Mouse (Mus musculus) kidney, adult 2 months (tissue): Measurements from ENCODE around the gene Rufy1. TPM values are rescaled to one million over a fixed set of nuclear protein-coding genes. Genes with fewer than 3 reads are reported as not detected.
A peak's percentile ranks its signal among the peaks of the same experiment; 100 is the strongest.

ENCODE experiments used
- DNase-seq: peaks from one replicate; pipeline ENCODE4 v3.0.0; 2021
- H3K27ac ChIP-seq: fragments of 200-500 bp; 2 replicates; pipeline ENCODE4 v1.5.1; 2012; ENCODE audit warnings: low read depth, low read length, control low read depth, inconsistent platforms; ENCODE audit not compliant: insufficient read depth
- H3K27me3 ChIP-seq: fragments of 200-500 bp; replicated peaks from 2 replicates; pipeline ENCODE4 v1.6.1; 2012; ENCODE audit warnings: mild to moderate bottlenecking, moderate library complexity, low read length, inconsistent platforms; ENCODE audit not compliant: control insufficient read depth, insufficient read depth
- H3K36me3 ChIP-seq: fragments of 200-500 bp; 2 replicates; pipeline ENCODE4 v1.6.1; 2012; ENCODE audit warnings: mild to moderate bottlenecking, moderate library complexity, low read length, inconsistent platforms; ENCODE audit not compliant: control insufficient read depth, insufficient read depth
- H3K4me1 ChIP-seq: fragments of 200-500 bp; 2 replicates; pipeline ENCODE4 v1.6.1; 2011; ENCODE audit warnings: low read length; ENCODE audit not compliant: control insufficient read depth, insufficient read depth
- H3K4me3 ChIP-seq: fragments of 200-500 bp; 2 replicates; pipeline ENCODE4 v1.5.1; 2011; ENCODE audit warnings: mild to moderate bottlenecking, low read depth, low read length, control low read depth; ENCODE audit not compliant: insufficient read depth
- CTCF ChIP-seq: fragments of 200-500 bp; conservative IDR thresholded peaks from 2 replicates; pipeline ENCODE4 v1.5.1; 2011; ENCODE audit warnings: low read depth, mild to moderate bottlenecking, control low read depth, low read length, moderate library complexity, mixed read lengths; ENCODE audit not compliant: insufficient read depth, insufficient read length
- POLR2A ChIP-seq: fragments of 200-500 bp; IDR thresholded peaks from one replicate; pipeline ENCODE4 v1.6.1; 2011; ENCODE audit warnings: low read depth, low read length, control low read depth
- WGBS: fragments of 180-500 bp; shearing (Covaris S2); methylation state at CpG from one replicate; pipeline ENCODE4 v1.1.7; 2018; 5-methylcytosine and 5-hydroxymethylcytosine counted together
- polyA plus RNA-seq: library from polyadenylated mRNA; depleted of rRNA; stranded (reverse); fragments of >200 nt; gene quantifications from 2 replicates; pipeline ENCODE4 v1.2.3, GENCODE M21; 2012

The Rufy1 gene
- polyA plus RNA-seq, 1 experiment, result 30.4 TPM

DNA sequence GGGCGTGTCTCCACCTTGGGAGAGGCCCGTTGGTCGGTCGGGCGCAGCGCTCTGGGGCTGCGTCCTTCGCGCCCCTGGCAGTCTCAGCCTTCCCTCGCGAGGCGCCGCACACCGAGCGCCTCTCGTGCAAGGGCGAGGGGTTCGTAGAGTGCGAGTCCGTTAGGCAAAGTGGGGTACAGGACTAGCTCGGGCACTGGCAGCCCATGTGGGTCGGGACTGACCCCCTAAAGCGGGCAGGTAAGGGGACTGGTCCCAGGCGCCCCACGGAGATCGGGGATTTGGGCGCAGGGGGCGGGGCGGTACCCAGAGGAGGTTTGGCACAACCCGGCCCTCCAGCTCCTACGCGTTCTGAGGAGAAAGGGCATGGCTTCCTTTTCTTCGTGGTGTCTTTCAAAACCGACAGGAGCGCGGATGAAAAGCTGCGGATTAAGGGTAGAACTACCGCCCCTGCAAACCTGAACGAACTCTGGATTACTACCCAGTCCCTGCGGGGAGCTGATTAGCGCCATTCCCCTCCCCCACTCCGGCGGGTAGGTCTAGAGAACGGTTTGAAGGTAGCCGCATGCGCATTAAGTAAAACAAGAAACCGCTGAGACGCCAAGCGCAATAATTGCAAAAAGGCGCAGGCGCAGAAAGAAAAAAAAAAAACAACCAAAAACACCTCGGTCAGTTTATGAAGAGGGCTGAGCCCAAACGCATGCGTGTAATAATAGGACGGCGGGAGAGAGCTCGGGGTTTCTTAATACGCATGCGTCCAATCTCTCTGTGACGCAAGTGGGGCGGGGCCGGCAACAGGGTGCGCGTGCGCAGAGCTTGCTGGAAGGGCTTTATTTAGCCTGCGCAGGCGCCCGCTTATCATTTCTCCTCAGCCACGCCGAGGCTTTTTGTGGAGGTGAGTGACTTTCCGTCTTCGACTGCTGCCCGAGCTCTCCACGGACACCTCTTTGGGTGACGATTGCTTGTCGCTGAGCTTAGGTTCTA, 53.7 kb downstream of the Rufy1 start, which contains the start of gene Hnrnph1:
TSS of gene Hnrnph1 (plus strand) at position 80 of the 981 bp plus-strand sequence.
- TF ChIP-seq POLR2A, result peak; percentile 99
- TF ChIP-seq CTCF, result no peak
- Histone ChIP-seq H3K4me3 (peak within 1 kb of the TSS; percentile 85), H3K27me3 (no peaks in the 10 kb centered on the region), H3K27ac (peak within 1 kb of the TSS; percentile 96), H3K36me3 (peaks cover 6% of the 10 kb centered on the region; the same call in 1 of the 2 replicates), H3K4me1 (peaks cover 10% of the 10 kb centered on the region; the same call in 1 of the 2 replicates)
- WGBS, result under 1% methylated on average over 76 of the region's 76 CpGs
- peak; percentile 99 for DNase-seq

DNA sequence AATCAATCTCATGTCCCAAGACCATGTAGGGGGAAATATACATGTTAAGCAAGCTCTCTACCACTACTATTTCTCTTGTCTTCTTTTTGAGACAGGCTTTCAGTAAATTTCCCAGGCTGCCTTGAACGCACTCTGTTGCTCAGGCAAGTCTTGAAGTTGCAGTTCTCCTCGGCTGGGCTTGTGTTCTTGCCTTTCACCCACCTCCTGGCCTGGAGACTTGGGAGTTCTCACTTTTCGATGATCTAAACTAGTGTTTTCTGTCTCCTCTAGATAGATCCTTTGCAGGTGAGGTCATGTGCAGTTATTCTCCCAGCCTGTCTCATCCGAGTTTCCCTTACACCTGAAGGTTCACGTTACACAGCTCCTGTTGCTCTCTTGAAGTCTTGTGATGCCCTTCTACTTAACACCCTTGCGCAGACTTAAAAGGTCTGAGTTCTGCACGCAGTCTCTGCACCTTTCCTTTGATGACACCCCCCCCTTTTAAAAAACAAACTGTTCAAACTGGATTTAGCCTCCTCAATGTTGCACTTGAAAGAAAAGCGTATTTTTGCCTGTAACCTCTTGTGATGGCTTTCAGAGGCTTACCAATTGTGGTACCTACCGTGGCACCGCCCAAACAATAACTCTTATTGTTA, 54.7 kb downstream of the Rufy1 start:
- 42% methylated on average over 10 of the region's 10 CpGs for WGBS
- Histone ChIP-seq H3K27me3 (no peaks in the 10 kb centered on the region), H3K4me3 (peak overlapping the region; percentile 71; the same call in 1 of the 2 replicates), H3K27ac (peak overlapping the region; percentile 96; the same call in 1 of the 2 replicates), H3K4me1 (peaks cover 8% of the 10 kb centered on the region; the same call in 1 of the 2 replicates), H3K36me3 (peaks cover 6% of the 10 kb centered on the region; the same call in 1 of the 2 replicates)
- TF ChIP-seq CTCF, result no peak
- no peak for TF ChIP-seq POLR2A
- no peak for DNase-seq

DNA sequence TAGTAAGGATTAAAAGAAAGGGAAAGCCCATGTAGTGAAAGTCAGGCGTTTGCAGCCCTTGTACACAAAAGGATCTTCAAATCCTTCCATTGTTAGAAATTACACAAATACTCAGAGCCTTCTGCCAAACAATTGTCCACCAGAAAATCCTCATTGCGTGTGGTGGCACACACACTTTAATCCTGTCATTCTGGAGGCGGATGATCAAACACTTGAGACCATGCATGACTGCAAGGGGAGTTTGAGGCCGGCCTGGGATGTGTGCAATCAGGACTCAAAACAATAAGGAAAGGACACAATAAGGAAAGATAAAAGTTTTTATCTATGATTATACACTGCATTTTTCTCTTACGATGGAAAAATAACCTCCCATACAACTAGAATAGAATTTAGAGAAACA, 55.5 kb downstream of the Rufy1 start:
- TF ChIP-seq POLR2A (no peak), CTCF (no peak)
- no peak for DNase-seq
- 94% methylated on average over 5 of the region's 5 CpGs for WGBS

DNA sequence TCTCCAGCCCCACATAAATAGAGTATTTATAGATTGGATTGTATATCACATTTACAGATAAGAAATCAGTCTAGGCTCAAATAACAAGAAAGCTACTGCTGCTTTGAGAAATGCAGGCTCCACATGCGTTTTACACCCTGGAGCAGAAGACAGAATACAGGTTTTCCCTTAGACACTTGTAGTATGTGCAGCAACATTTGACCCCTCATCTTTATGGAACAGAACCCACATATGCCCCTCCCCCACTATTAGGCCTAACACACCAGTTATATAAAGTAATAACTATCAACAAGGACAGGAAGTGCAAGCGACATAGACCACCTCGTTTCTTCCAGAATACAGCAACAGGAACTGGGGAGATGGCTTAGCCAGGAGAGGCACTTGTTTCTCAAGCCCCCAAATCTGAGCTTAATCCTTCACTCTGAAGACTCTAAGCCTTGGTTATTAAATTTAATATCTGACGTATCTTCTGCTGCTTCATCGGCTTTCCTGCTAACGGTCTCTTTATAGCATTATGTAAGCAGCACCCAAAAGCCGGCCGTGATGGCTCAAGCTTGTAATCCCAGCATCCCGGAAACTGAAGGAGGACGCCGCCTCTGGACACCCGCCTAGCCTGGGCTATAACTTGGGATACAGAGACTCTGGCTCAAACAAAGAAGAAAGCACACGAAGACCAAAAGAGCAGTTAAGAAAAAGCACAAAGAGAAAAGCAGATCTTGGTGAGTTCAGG, 56.5 kb downstream of the Rufy1 start:
- H3K27me3 ChIP-seq, result no peaks in the 10 kb centered on the region
- H3K27ac ChIP-seq, result no peak overlapping the region
- TF ChIP-seq POLR2A (no peak), CTCF (no peak)
- H3K4me1 ChIP-seq, result peaks cover 4% of the 10 kb centered on the region; the same call in 1 of the 2 replicates
- H3K36me3 ChIP-seq, result peaks cover 2% of the 10 kb centered on the region; the same call in 1 of the 2 replicates
- no peak overlapping the region for H3K4me3 ChIP-seq
- 95% methylated on average over 13 of the region's 13 CpGs for WGBS
- no peak for DNase-seq

More for the DNA sequence above, 55.5 kb downstream of the Rufy1 start:
- H3K4me1 ChIP-seq, result peaks cover 7% of the 10 kb centered on the region; the same call in 1 of the 2 replicates
- H3K27me3 ChIP-seq, result no peaks in the 10 kb centered on the region
- no peak overlapping the region for H3K4me3 ChIP-seq
- H3K27ac ChIP-seq, result no peak overlapping the region
- peaks cover 6% of the 10 kb centered on the region; the same call in 1 of the 2 replicates for H3K36me3 ChIP-seq

DNA sequence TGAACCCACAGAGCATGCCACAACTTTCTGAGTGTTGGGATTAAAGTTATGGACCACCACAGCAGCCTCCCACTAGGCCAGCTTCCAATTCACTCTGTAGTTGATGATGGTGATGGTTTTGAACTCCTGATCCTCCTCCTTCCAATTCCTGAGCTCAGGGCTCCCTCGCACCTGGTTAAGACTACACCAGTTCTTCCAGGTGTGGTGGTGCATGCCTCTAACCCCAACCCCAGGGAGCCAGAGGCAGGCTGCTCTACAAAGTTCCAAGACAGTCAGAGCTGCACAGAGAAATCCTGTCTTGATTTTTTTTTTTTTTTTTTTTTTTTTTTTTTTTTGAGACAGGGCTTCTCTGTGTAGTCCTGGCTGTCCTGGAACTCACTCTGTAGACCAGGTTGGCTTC, 57.3 kb downstream of the Rufy1 start:
- Histone ChIP-seq H3K27ac (no peak overlapping the region), H3K4me3 (no peak overlapping the region), H3K4me1 (peaks cover 4% of the 10 kb centered on the region; the same call in 1 of the 2 replicates), H3K36me3 (peaks cover under 1% of the 10 kb centered on the region; the same call in 1 of the 2 replicates), H3K27me3 (no peaks in the 10 kb centered on the region)
- 100% methylated on average over 1 of the region's 1 CpGs for whole genome bisulfite sequencing
- no peak for TF ChIP-seq POLR2A
- no peak for TF ChIP-seq CTCF
- no peak for DNase-seq

DNA sequence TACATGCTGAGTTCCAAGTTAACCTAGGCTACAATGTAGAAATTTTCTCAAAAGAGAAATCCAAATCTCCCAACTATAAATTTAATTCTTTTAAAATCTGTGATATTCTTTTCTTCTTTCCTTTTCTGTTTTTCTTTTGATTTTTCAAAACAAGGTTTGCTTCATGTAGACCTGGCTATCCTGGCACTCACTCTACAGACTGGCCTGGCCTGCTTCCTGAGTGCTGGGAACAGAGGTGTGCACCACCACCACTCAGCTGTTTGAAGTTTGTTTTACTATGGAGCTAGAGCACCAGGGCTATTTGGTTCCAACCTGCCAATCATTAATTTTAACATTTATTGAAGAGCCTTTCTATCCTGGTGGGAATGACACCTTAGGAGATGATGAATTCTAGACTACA, 57.8 kb downstream of the Rufy1 start:
- no peak overlapping the region for H3K27ac ChIP-seq
- H3K4me1 ChIP-seq, result peaks cover 4% of the 10 kb centered on the region; the same call in 1 of the 2 replicates
- TF ChIP-seq POLR2A, result no peak
- TF ChIP-seq CTCF, result no peak
- DNase-seq, result no peak
- no peak overlapping the region for H3K4me3 ChIP-seq
- no peaks in the 10 kb centered on the region for H3K36me3 ChIP-seq
- H3K27me3 ChIP-seq, result no peaks in the 10 kb centered on the region

DNA sequence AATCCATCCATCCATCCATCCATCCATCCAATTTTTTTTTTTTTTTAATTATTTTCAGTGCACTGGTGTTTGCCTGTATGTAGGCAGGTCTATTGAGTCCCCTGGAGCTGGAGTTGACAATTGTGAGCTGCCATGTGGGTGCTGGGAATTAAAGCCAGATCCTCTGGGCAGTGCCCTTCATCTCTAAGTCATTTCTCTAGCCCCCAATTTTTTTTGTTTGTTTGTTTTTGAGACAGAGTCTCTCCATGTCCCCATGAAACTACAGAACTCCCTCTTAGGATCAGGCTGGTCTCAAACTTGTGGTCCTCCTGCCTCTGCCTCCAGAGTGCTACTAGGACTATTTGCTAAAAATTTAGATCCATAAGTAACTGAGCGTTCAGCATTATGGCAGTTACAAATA, 59.0 kb downstream of the Rufy1 start:
- peaks cover 4% of the 10 kb centered on the region; the same call in 1 of the 2 replicates for H3K4me1 ChIP-seq
- no peak overlapping the region for H3K27ac ChIP-seq
- no peak overlapping the region for H3K4me3 ChIP-seq
- DNase-seq, result no peak
- WGBS, result 100% methylated on average over 1 of the region's 1 CpGs
- no peaks in the 10 kb centered on the region for H3K36me3 ChIP-seq
- no peaks in the 10 kb centered on the region for H3K27me3 ChIP-seq
- no peak for TF ChIP-seq POLR2A
- TF ChIP-seq CTCF, result no peak
